Mouse (Mus musculus) stomach, embryonic 14.5 days (tissue): ENCODE data around the gene Churc1. TPM values are rescaled to one million over a fixed set of nuclear protein-coding genes. Genes with fewer than 3 reads are reported as not detected.

ENCODE experiments used
- ATAC-seq: fragments of 200-750 bp; cut with Nextera tagmentation; 2 replicates; pipeline ENCODE4 v1.8.0; 2017; ENCODE audit warnings: low read depth, moderate TSS enrichment; ENCODE audit not compliant: insufficient number of reproducible peaks, insufficient read depth, low FRiP score
- H3K27ac ChIP-seq: fragments of 300-500 bp; sonication (generic); 2 replicates; pipeline ENCODE4 v1.5.1; 2014; ENCODE audit warnings: mild to moderate bottlenecking, low read length, moderate library complexity, mixed read lengths
- H3K27me3 ChIP-seq: fragments of 300-500 bp; sonication (generic); 2 replicates; pipeline ENCODE4 v1.6.1; 2014; ENCODE audit warnings: low read length, control low read depth, mixed read lengths; ENCODE audit not compliant: control insufficient read depth, insufficient read depth
- H3K36me3 ChIP-seq: fragments of 300-500 bp; sonication (generic); 2 replicates; pipeline ENCODE4 v1.6.1; 2014; ENCODE audit warnings: mild to moderate bottlenecking, control low read depth, low read length, moderate library complexity, mixed read lengths; ENCODE audit not compliant: control insufficient read depth, insufficient read depth
- H3K4me1 ChIP-seq: fragments of 300-500 bp; sonication (generic); 2 replicates; pipeline ENCODE4 v1.6.1; 2014; ENCODE audit warnings: low read length, control low read depth, mixed read lengths; ENCODE audit not compliant: control insufficient read depth, insufficient read depth
- H3K4me2 ChIP-seq: fragments of 300-500 bp; sonication (generic); replicated peaks from 2 replicates; pipeline ENCODE4 v1.6.1; 2014; ENCODE audit warnings: low read depth, low read length, control low read depth
- H3K4me3 ChIP-seq: fragments of 300-500 bp; sonication (generic); 2 replicates; pipeline ENCODE4 v1.5.1; 2014; ENCODE audit warnings: low read depth, low read length, control low read depth
- H3K9ac ChIP-seq: fragments of 300-500 bp; sonication (generic); replicated peaks from 2 replicates; pipeline ENCODE4 v1.6.1; 2014; ENCODE audit warnings: low read depth, mild to moderate bottlenecking, control low read depth, low read length, moderate library complexity, mixed read lengths
- H3K9me3 ChIP-seq: fragments of 300-500 bp; sonication (generic); 2 replicates; pipeline ENCODE4 v1.6.1; 2016; ENCODE audit warnings: low read depth, low read length, control low read depth; ENCODE audit not compliant: control insufficient read depth
- WGBS: fragments of 180-500 bp; shearing (Covaris S2); extraction: QIAGEN DNeasy Blood & Tissue Kit; methylation state at CpG from one replicate; pipeline ENCODE4 v1.1.7; 2014; 5-methylcytosine and 5-hydroxymethylcytosine counted together
- polyA plus RNA-seq: library from polyadenylated mRNA; unstranded; fragments of >200 nt; fragmentation: Nextera tagmentation; extraction: Ambion mirVana; gene quantifications from 2 replicates; pipeline ENCODE4 v1.2.1, GENCODE M21; 2014

Gene Churc1
- polyA plus RNA-seq = 145 and 165 TPM in 2 replicates

GRCm38 (mm10) chr12:76765354-76765851, at the start of gene Churc1, which contains the start of gene Fntb:
Gene Churc1 (plus strand): TSS chr12:76765538.
Gene Fntb (plus strand): TSS chr12:76765589.
- under 1% methylated on average over 31 of the region's 31 CpGs for WGBS
- no peaks in the 10 kb centered on the region for H3K36me3 ChIP-seq
- no peaks in the 10 kb centered on the region for H3K9me3 ChIP-seq
- H3K4me1 ChIP-seq = peaks cover 4% of the 10 kb centered on the region
- peak within 1 kb of the TSS; percentile 60 for H3K9ac ChIP-seq
- peak within 1 kb of the TSS; percentile 68; the same call in 1 of the 2 replicates for H3K27ac ChIP-seq
- H3K4me2 ChIP-seq = peak within 1 kb of the TSS; percentile 78
- H3K4me3 ChIP-seq = peak within 1 kb of the TSS; percentile 71
- ATAC-seq = peak; percentile 97
- H3K27me3 ChIP-seq = no peaks in the 10 kb centered on the region

- no peak for ATAC-seq
- H3K4me1 ChIP-seq = no peaks in the 10 kb centered on the region
- no peaks in the 10 kb centered on the region for H3K36me3 ChIP-seq
- no peak overlapping the region for H3K9ac ChIP-seq
- no peaks in the 10 kb centered on the region for H3K27me3 ChIP-seq
- no peaks in the 10 kb centered on the region for H3K9me3 ChIP-seq
- no peak overlapping the region for H3K4me3 ChIP-seq
- no peak overlapping the region for H3K27ac ChIP-seq
- no peak overlapping the region for H3K4me2 ChIP-seq
- 84% methylated on average over 4 of the region's 4 CpGs for WGBS
Measured at GRCm38 (mm10) chr12:76718384-76718783, 47.0 kb upstream of the Churc1 start.

GRCm38 (mm10) chr12:76720572-76720971, 44.8 kb upstream of the Churc1 start:
- no peak overlapping the region for H3K4me2 ChIP-seq
- H3K36me3 ChIP-seq = no peaks in the 10 kb centered on the region
- H3K4me3 ChIP-seq = no peak overlapping the region
- no peak overlapping the region for H3K9ac ChIP-seq
- no peaks in the 10 kb centered on the region for H3K4me1 ChIP-seq
- H3K27me3 ChIP-seq = no peaks in the 10 kb centered on the region
- H3K27ac ChIP-seq = no peak overlapping the region
- no peak for ATAC-seq
- no peaks in the 10 kb centered on the region for H3K9me3 ChIP-seq

GRCm38 (mm10) chr12:76722026-76722425, 43.3 kb upstream of the Churc1 start:
- H3K27me3 ChIP-seq = no peaks in the 10 kb centered on the region
- H3K36me3 ChIP-seq = no peaks in the 10 kb centered on the region
- no peak overlapping the region for H3K4me3 ChIP-seq
- no peak overlapping the region for H3K4me2 ChIP-seq
- H3K9me3 ChIP-seq = no peaks in the 10 kb centered on the region
- H3K9ac ChIP-seq = no peak overlapping the region
- no peak overlapping the region for H3K27ac ChIP-seq
- ATAC-seq = no peak
- no peaks in the 10 kb centered on the region for H3K4me1 ChIP-seq
- 68% methylated on average over 3 of the region's 3 CpGs for WGBS

- no peak overlapping the region for H3K9ac ChIP-seq
- WGBS = 84% methylated on average over 4 of the region's 4 CpGs
- H3K4me1 ChIP-seq = no peaks in the 10 kb centered on the region
Measured at GRCm38 (mm10) chr12:76727955-76728354, 37.4 kb upstream of the Churc1 start.

GRCm38 (mm10) chr12:76750866-76751459, 14.4 kb upstream of the Churc1 start:
- Histone ChIP-seq H3K4me1 (no peaks in the 10 kb centered on the region), H3K4me2 (no peak overlapping the region), H3K4me3 (no peak overlapping the region), H3K36me3 (no peaks in the 10 kb centered on the region), H3K27me3 (no peaks in the 10 kb centered on the region), H3K27ac (no peak overlapping the region), H3K9me3 (no peaks in the 10 kb centered on the region), H3K9ac (no peak overlapping the region)
- WGBS = 79% methylated on average over 16 of the region's 16 CpGs
- ATAC-seq = no peak

More at GRCm38 (mm10) chr12:76727955-76728354, 37.4 kb upstream of the Churc1 start:
- no peak overlapping the region for H3K27ac ChIP-seq
- H3K4me3 ChIP-seq = no peak overlapping the region
- no peaks in the 10 kb centered on the region for H3K27me3 ChIP-seq
- H3K4me2 ChIP-seq = no peak overlapping the region
- H3K9me3 ChIP-seq = peaks cover 3% of the 10 kb centered on the region; the same call in 1 of the 2 replicates
- H3K36me3 ChIP-seq = no peaks in the 10 kb centered on the region
- ATAC-seq = no peak

- Histone ChIP-seq H3K36me3 (no peaks in the 10 kb centered on the region), H3K27ac (no peak overlapping the region), H3K9me3 (no peaks in the 10 kb centered on the region), H3K27me3 (no peaks in the 10 kb centered on the region), H3K4me1 (no peaks in the 10 kb centered on the region), H3K9ac (no peak overlapping the region), H3K4me3 (no peak overlapping the region), H3K4me2 (no peak overlapping the region)
- WGBS = 37% methylated on average over 14 of the region's 14 CpGs
- ATAC-seq = no peak
Measured at GRCm38 (mm10) chr12:76752652-76753318, 12.6 kb upstream of the Churc1 start.

- no peaks in the 10 kb centered on the region for H3K27me3 ChIP-seq
- no peaks in the 10 kb centered on the region for H3K36me3 ChIP-seq
- peak overlapping the region; percentile 78 for H3K4me2 ChIP-seq
- H3K27ac ChIP-seq = peak overlapping the region; percentile 68; the same call in 1 of the 2 replicates
- peak overlapping the region; percentile 71 for H3K4me3 ChIP-seq
- ATAC-seq = no peak
- no peaks in the 10 kb centered on the region for H3K9me3 ChIP-seq
- peak overlapping the region; percentile 60 for H3K9ac ChIP-seq
- WGBS = 32% methylated on average over 20 of the region's 20 CpGs
- H3K4me1 ChIP-seq = peaks cover 4% of the 10 kb centered on the region
Measured at GRCm38 (mm10) chr12:76765901-76766630, 728 bp downstream of the Churc1 start.
